Mouse (Mus musculus) C2C12 (cell line): ENCODE data around the gene Arhgap21.

Experiments used
- CTCF ChIP-seq: IDR thresholded peaks from one replicate; pipeline ENCODE4 v1.5.1; 2011; ENCODE audit not compliant: control insufficient read depth, insufficient read depth, insufficient read length
- MAX ChIP-seq: IDR thresholded peaks from one replicate; pipeline ENCODE4 v1.6.1; 2011; ENCODE audit warnings: mild to moderate bottlenecking, control low read depth
- MYOD1 ChIP-seq: IDR thresholded peaks from one replicate; pipeline ENCODE4 v1.6.1; 2011; ENCODE audit warnings: low read depth; ENCODE audit not compliant: control insufficient read depth, insufficient read length

GRCm38 (mm10) chr2:20967646-20968351 is 882 bp downstream of the Arhgap21 start:
- TF ChIP-seq MAX (no peak), MYOD1 (no peak), CTCF (no peak)
